7 mouse cellular contexts compared by ENCODE assay signal in the genomic region with DNA sequence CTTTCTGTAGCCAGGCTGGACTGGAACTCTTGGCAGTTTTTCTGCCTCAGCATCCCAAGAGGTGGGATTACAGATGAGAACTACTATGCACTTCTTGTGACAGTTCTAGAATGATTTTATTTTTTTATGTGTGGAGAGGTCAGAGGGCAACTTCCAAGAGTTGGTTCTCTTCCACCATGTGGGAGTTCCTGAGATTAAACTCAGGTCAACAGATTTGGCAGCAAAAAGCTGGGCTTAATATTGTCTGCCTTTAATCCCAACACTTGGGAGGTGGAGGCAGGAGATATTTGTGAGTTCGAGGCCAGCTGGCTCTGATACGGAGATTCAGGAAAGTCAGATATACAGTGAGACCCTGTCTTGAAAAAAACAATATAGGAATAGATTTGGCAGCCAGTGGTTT. TPM values are rescaled to one million over a fixed set of nuclear protein-coding genes. Genes with fewer than 3 reads are reported as not detected.
A peak's percentile ranks its signal among the peaks of the same experiment; 100 is the strongest.
DNase-seq lines count a peak whose midpoint lies in the region; ATAC-seq and TF ChIP-seq lines count a peak whose summit lies in the region.

No protein-coding gene starts in this region.

- no peak overlapping the region for H3K4me3 ChIP-seq in kidney, postnatal 0 days (replicated peaks; ENCODE audit: low read depth, low read length)
- peak overlapping the region; percentile 33 for H3K4me3 ChIP-seq in embryonic fibroblast, embryonic 13.5 days (ENCODE audit: insufficient read depth, low read length)
- H3K4me3 ChIP-seq in intestine, embryonic 16.5 days (ENCODE audit: low read length): no peak overlapping the region
- no peak overlapping the region for H3K4me3 ChIP-seq in neural tube, embryonic 12.5 days

- no peak overlapping the region for H3K27ac ChIP-seq in kidney, postnatal 0 days
- H3K27ac ChIP-seq in embryonic fibroblast, embryonic 13.5 days (ENCODE audit: insufficient read depth, low read length): no peak overlapping the region
- H3K27ac ChIP-seq in intestine, embryonic 16.5 days (ENCODE audit: low read length): no peak overlapping the region
- H3K27ac ChIP-seq in neural tube, embryonic 12.5 days: no peak overlapping the region

- no peak for DNase-seq in kidney, postnatal 0 days (ENCODE audit: low spot score)
- no peak for DNase-seq in kidney, postnatal 25 days
- DNase-seq in right cerebral cortex, postnatal 25 days: no peak
- no peak for DNase-seq in retina, postnatal 1 day

- H3K9me3 ChIP-seq in kidney, postnatal 0 days (replicated peaks; ENCODE audit: low read length): no peaks in the 10 kb centered on the region
- H3K9me3 ChIP-seq in intestine, embryonic 16.5 days (ENCODE audit: control insufficient read depth, low read length): no peaks in the 10 kb centered on the region
- H3K9me3 ChIP-seq in neural tube, embryonic 12.5 days: no peaks in the 10 kb centered on the region

- no peak for TF ChIP-seq CTCF in kidney, postnatal 0 days (IDR thresholded peaks at IDR 0.05; ENCODE audit: low read depth)
- no peak for TF ChIP-seq CTCF in embryonic fibroblast, embryonic 13.5 days (IDR thresholded peaks at IDR 0.05; ENCODE audit: borderline replicate concordance, insufficient read depth, low read length)

- H3K4me2 ChIP-seq in kidney, postnatal 0 days (ENCODE audit: low read length): peak overlapping the region; percentile 70; the same call in 1 of the 2 replicates
- H3K4me2 ChIP-seq in intestine, embryonic 16.5 days (ENCODE audit: low read depth, low read length): peak overlapping the region; percentile 82; the same call in 1 of the 2 replicates
- H3K4me2 ChIP-seq in neural tube, embryonic 12.5 days (replicated peaks): peak overlapping the region; percentile 81

- no peaks in the 10 kb centered on the region for H3K36me3 ChIP-seq in kidney, postnatal 0 days (ENCODE audit: insufficient read depth, low read length)
- H3K36me3 ChIP-seq in intestine, embryonic 16.5 days (ENCODE audit: control insufficient read depth, insufficient read depth, low read length): no peaks in the 10 kb centered on the region
- H3K36me3 ChIP-seq in neural tube, embryonic 12.5 days: no peaks in the 10 kb centered on the region

- no peak for TF ChIP-seq POLR2A in embryonic fibroblast, embryonic 13.5 days (IDR thresholded peaks at IDR 0.05; ENCODE audit: low read depth, low read length)

- H3K27me3 ChIP-seq in kidney, postnatal 0 days (ENCODE audit: insufficient read depth, low read length): no peaks in the 10 kb centered on the region
- H3K27me3 ChIP-seq in intestine, embryonic 16.5 days (replicated peaks; ENCODE audit: control insufficient read depth, insufficient read depth, low read length): no peaks in the 10 kb centered on the region
- H3K27me3 ChIP-seq in neural tube, embryonic 12.5 days (replicated peaks): no peaks in the 10 kb centered on the region

- 55% methylated on average over 2 of the region's 2 CpGs for WGBS in kidney, postnatal 0 days
- WGBS in intestine, embryonic 16.5 days: 67% methylated on average over 2 of the region's 2 CpGs
- WGBS in neural tube, embryonic 12.5 days: 88% methylated on average over 2 of the region's 2 CpGs

- no peak overlapping the region for H3K9ac ChIP-seq in kidney, postnatal 0 days (ENCODE audit: low read depth, low read length)
- H3K9ac ChIP-seq in intestine, embryonic 16.5 days (ENCODE audit: low read depth, low read length): no peak overlapping the region
- H3K9ac ChIP-seq in neural tube, embryonic 12.5 days: no peak overlapping the region

- no peak for ATAC-seq in kidney, postnatal 0 days (replicated peaks; ENCODE audit: low FRiP score, low read depth)
- no peak for ATAC-seq in intestine, embryonic 16.5 days
- ATAC-seq in neural tube, embryonic 12.5 days (ENCODE audit: low FRiP score, low read depth): no peak

- peaks cover 12% of the 10 kb centered on the region for H3K4me1 ChIP-seq in kidney, postnatal 0 days (replicated peaks; ENCODE audit: insufficient read depth, low read length)
- peaks cover 8% of the 10 kb centered on the region; the same call in 1 of the 2 replicates for H3K4me1 ChIP-seq in embryonic fibroblast, embryonic 13.5 days (ENCODE audit: control insufficient read depth, insufficient read depth, low read length)
- peaks cover 22% of the 10 kb centered on the region for H3K4me1 ChIP-seq in intestine, embryonic 16.5 days (ENCODE audit: control insufficient read depth, insufficient read depth, low read length)
- H3K4me1 ChIP-seq in neural tube, embryonic 12.5 days: peaks cover 26% of the 10 kb centered on the region

RNA-seq across cellular contexts. Expression of a gene that starts 3.0 kb away (rescaled TPM):
- polyA plus RNA-seq in kidney, postnatal 0 days (2015; fragmentation: Nextera tagmentation; extraction: Ambion mirVana): 26.5 and 26.6 TPM in 2 replicates
- polyA plus RNA-seq in embryonic fibroblast, embryonic 13.5 days (2011; ENCODE audit: insufficient read length, low read depth, missing spikeins): 86.3 and 105 TPM in 2 replicates
- polyA plus RNA-seq in intestine, embryonic 16.5 days (2015; fragmentation: Nextera tagmentation; extraction: Ambion mirVana): 27.3 and 27.9 TPM in 2 replicates
- polyA plus RNA-seq in neural tube, embryonic 12.5 days (2016; fragmentation: Nextera tagmentation; extraction: Ambion mirVana): 57.4 and 65.9 TPM in 2 replicates

RNA-seq across cellular contexts. Expression of a gene that starts 9.2 kb away (rescaled TPM):
- 1,354 and 1,434 TPM in 2 replicates for polyA plus RNA-seq in kidney, postnatal 0 days (2015; fragmentation: Nextera tagmentation; extraction: Ambion mirVana)
- polyA plus RNA-seq in embryonic fibroblast, embryonic 13.5 days (2011; ENCODE audit: insufficient read length, low read depth, missing spikeins): 205 and 215 TPM in 2 replicates
- polyA plus RNA-seq in intestine, embryonic 16.5 days (2015; fragmentation: Nextera tagmentation; extraction: Ambion mirVana): 906 and 911 TPM in 2 replicates
- 723 and 776 TPM in 2 replicates for polyA plus RNA-seq in neural tube, embryonic 12.5 days (2016; fragmentation: Nextera tagmentation; extraction: Ambion mirVana)

RNA-seq across cellular contexts. Expression of a gene that starts 21.4 kb away (rescaled TPM):
- polyA plus RNA-seq in kidney, postnatal 0 days (2015; fragmentation: Nextera tagmentation; extraction: Ambion mirVana): 0.76 and 0.88 TPM in 2 replicates
- 0.70 and 1.1 TPM in 2 replicates for polyA plus RNA-seq in embryonic fibroblast, embryonic 13.5 days (2011; ENCODE audit: insufficient read length, low read depth, missing spikeins)
- 4.0 and 9.6 TPM in 2 replicates for polyA plus RNA-seq in intestine, embryonic 16.5 days (2015; fragmentation: Nextera tagmentation; extraction: Ambion mirVana)
- polyA plus RNA-seq in neural tube, embryonic 12.5 days (2016; fragmentation: Nextera tagmentation; extraction: Ambion mirVana): 2.4 and 2.5 TPM in 2 replicates
